Mouse (Mus musculus): Measurements from ENCODE around the gene Gm21992.

Gm21992 gene

DNA sequence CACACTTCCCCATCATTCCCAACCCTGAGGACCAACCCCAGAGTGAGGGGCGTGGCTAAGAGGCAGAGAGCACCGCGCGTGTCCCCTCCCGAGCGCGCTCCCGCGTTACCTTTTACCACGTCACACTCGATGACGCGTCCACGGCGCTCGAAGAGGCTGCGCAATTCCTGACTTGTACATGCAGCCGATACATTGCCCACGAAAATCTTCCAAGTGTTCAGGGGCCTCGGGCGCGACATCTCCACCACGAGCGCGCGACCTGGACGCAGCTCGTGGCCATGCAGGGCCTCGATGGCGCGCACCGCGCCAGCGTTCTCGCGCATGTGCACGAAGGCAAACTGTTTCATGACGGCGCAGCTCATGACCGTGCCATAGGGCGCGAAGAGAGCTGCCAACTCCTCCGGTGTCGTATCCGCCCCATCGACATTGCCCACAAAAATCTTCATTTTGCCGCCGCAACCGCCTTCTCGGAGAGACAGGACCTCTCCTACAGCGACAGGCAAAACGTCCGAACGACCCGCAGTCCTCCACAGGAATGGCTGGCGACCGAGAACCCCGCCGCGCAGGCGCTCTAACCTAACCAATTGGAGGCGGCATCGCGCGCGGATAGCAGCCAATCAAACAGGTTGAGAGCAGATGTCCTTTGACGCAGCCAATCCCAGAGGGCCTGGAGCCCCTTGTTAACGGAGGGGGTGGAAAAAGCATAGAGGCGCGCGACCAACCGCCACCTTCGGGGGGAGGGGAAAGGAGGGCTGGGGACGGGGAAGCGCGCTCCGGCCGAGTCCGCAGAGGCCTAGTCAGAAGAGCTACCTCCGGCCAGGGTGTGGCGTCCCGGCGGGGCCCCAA lies at the start of gene Gm21992, which contains the start of gene Rbm14:
Gene Gm21992, minus strand, starts transcription at position 550 of the 846 bp plus-strand sequence.
Gene Rbm14, minus strand, starts transcription at position 572 of the 846 bp plus-strand sequence.
- DNase-seq (ENCODE audit: low spot score) = peak; percentile 94

DNA sequence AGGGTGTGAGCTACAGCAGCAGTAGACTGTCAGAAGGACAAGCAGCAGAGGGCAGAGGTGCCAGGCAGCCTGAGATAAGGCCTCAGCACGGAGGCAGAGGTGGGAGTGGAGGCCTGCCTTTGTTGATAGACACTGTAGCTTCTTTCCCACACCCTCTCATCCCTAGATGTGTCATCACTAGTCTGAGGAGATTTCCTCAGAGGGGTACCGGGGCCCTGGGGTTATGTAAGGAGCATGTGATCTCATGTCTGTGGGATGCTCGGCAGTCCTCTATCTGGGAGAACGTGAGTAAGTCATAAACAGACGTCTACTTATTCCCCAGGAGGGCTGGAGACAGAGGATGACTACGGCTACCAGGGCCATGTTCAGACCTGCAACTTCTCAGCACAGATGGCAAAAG lies 47.7 kb upstream of the Gm21992 start:
- no peak for DNase-seq (ENCODE audit: low spot score)

DNA sequence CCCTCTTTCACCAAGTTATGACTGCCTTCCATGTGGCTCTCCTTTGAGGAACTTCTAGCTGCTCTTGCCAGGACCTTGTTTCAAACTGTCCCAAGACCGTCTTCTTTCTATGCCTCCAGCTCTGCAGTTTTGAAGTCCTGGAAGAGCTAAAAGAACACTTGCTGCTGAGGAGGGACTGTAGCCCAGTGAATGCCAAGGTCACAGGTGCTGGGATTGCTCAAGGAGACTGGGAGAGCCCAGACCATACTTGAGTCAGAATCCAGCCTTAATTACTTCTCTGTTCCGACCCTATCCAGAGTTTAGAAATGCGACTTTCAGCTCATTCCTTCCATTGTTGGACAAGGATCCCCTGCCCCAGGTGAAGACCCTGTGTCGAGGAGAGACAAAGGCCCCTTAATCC lies 44.5 kb upstream of the Gm21992 start:
- DNase-seq (ENCODE audit: low spot score) = no peak

DNA sequence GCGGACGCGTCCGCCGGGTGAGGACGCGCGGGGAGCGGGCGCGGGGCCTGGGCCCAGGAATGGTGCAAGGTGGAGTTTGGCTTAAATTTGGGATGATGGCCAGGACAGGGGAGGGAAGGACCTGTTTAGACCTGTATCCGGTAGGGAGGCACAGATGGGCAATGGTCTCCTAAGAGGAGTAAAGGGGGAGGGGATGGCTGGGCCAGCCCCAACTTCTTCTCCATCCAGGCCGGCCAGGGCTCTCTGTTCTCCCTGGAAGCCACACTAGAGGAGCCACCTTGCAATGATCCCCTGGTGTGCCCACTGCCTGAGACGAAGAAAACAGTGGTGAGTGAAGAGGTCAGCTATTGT lies 44.0 kb upstream of the Gm21992 start:
- DNase-seq (ENCODE audit: low spot score) = no peak

DNA sequence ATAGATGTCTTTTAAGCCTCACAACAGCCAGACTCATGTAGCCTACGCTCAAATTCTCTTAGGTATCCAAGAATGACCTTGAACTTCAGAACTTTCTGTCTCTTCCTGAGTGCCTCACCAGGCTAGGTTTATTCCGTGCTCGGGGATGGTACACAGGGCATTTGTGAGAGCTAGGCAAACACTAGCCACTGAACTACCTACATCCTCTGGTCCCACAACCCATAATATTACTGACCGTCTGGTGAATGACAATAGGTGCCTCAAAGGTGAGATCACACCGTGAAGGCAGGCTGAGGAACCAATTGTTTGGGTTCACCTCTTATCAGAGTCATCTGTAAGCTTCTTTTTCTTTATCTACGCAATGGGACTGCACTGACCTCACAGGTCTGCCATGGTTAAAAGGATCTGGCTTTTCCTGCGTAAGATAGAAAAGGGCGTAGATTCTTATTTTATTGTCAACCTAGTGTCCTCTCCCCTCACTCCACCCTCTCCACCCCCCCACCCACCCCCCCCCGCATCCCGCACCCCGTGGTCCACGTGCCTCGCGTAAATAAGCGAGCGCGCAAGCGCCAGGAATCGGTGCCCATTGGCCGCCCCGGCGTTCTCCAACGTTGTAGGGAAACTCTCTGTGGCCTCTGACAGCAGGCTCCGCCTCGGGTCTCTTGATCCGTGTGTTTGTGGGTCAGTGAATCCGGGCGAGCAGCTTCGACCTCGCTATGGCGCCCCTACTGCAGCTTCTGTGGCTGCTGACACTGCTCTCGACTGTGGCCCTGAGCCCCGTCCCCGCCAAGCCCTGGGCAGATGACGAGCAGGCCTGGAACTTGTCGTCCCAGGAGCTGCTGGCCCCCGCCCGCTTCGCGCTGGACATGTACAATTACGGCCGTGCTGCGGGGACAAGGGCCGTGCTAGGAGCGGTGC lies 43.4 kb upstream of the Gm21992 start, which contains the start of gene Ctsf:
Gene Ctsf, plus strand, starts transcription at position 579 of the 918 bp plus-strand sequence.
- DNase-seq (ENCODE audit: low spot score) = peak; percentile 77

DNA sequence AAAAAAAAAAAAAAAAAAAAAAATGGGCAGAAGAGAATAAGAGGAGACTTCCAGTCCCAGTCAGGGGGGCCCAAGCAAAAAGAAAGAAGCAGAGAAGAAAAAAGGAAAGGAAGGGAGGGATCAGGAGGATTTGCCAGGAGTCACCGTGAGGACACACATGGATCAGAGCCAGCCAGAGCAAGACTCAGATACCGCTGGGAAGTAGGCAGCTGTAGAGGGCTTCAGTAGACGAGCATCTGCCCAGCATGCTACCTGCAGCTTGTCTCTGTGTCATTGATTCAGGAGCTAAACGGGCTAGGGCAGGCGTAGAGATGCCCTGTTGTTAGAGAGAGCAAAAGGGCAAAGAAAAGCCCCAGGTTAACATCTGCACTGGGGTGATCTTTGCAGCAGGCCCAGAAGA lies 38.9 kb upstream of the Gm21992 start:
- DNase-seq (ENCODE audit: low spot score) = no peak

DNA sequence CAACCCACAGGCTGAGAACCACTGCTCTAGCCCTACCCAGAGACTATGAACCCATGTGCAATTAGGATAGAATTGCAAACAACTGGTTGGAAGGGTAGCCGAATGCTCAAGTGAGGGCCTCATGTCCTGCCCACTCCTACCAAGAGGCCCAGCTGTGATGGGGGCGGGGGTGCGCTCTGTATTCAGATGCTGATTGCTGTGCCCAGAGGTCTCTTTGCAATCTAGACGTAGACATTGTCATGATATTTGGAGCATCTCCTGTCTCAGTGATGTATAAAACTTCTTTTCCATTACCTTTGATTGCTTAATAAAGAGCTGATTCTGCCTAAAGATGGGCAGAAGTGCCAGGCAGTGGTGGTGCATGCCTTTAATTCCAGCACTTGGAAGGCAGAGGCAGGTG lies 38.4 kb upstream of the Gm21992 start:
- no peak for DNase-seq (ENCODE audit: low spot score)

DNA sequence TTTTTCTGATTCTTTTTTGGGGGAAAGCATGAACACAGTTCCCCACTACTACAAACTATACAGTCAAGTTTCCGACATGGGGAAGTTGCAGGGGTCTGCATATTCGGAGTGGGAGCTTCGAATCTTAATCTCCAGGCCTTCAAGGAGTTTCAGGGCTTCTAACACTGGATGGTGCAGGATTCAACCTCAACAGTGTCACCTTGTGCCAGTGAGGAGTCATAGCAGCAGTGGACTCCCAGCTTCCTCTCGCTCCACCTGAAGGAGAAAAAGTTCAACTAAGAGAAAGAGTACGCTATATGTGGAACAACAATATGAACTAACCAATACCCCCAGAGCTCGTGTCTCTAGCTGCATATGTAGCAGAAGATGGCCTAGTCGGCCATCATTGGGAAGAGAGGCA lies 36.1 kb upstream of the Gm21992 start:
- no peak for DNase-seq (ENCODE audit: low spot score)

DNA sequence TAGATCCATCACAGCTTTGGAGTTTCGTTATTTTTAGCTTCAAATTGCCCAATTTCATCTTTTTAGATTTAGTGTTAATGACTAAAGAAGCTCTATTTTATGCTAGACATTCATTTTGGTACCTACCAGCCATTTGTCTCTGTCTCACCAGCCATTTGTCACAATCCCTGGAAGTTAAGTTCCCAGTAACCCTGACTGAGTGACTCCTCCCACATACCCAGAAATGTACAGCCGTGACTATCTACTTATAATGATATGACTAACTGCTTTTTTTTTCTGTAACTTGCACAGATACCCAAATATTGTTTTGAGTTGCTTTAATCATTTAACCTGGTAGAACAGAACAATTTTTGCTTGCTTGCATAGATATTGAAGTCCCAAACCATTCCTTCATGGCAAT lies 34.4 kb upstream of the Gm21992 start:
- no peak for DNase-seq (ENCODE audit: low spot score)

DNA sequence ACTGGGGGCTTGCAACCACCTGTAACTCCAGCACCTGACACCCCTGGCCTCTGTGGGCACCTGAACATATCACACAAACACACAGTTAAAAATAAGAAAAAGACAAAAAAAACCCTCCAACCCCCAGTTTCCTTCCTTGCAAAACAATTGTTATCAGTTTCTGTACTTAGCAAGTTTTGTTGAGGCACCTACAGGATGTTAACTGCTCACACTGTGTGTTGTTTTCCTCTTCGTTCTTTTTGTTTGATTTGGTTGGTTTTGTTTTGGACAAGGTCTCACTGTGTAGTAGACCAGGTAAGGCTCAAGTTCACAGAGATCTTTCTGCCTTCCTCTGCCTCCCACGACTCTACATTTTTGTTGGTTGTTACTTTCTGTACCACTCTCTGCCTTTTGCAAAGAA lies 31.2 kb upstream of the Gm21992 start:
- DNase-seq (ENCODE audit: low spot score) = no peak

DNA sequence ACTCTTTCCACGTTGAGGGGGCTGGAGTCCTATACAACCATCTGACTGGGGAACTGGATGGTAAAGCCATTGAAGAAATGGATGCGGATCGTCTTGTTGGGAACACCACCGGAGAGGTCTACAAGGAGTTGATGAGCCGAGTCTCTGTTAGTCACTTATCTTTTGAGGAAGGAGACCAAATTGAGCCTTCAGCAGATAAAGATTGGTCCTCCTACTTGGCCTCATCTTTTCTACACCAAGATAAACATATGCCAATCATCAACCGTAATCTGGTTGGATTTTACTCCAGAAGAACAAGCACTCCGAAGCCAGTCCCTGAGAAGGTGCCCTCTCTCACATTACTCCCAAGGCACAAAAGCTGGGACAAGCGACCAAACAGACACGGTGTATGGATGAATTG lies 29.4 kb upstream of the Gm21992 start:
- DNase-seq (ENCODE audit: low spot score) = no peak

DNA sequence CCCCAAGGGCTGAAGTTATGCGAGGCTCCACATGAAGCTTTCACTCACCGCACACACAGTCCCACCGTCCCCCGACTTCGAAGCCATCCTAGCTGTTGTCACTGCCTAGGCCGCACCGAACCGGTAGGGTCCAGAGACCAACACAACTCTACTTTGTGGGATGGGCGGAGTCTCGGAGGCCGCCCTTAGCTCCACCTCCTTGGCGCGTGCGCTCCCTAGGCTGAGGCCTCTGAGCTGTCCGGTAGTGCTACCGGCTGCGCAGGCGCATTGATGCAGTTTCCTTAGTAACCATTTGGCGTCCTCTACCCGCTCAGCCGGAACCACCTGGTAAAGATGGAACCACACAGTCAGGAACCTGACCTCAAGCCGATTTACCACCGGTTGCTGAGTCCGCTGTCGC lies 27.7 kb upstream of the Gm21992 start, which contains the start of the genes Ccs and Ccdc87:
Gene Ccs, minus strand, starts transcription at position 184 of the 400 bp plus-strand sequence.
Gene Ccdc87, plus strand, starts transcription at position 218 of the 400 bp plus-strand sequence.
- DNase-seq (ENCODE audit: low spot score) = peak; percentile 96

DNA sequence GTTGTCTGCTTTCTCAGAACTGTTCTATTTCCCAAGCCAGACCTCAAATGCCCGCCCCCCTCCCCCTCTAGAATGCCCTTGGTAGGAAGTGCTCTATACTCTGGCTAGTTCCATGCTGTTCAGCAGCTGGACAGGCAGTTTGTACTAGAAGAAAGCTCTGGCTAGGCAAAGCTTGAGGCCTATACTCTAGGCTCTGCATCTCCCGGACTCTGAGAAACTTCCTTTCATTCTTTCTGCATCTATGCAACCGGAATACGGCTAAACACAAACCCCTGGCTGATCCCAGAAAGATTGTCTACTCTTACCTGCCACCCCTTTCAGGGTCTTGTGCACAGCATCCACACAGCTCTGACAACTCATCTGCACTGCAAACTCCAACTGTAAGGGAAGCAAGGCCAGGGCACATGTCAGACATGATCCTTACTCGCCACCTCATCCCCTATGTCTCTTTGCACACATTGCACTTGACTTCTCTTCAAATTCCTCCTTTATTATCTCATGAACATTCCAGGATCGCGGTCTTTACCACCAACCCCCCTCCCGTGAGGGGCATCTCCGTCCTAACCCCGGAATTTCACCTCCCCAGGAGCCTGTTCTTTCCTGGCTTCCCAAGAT lies 27.2 kb upstream of the Gm21992 start:
- no peak for DNase-seq (ENCODE audit: low spot score)

DNA sequence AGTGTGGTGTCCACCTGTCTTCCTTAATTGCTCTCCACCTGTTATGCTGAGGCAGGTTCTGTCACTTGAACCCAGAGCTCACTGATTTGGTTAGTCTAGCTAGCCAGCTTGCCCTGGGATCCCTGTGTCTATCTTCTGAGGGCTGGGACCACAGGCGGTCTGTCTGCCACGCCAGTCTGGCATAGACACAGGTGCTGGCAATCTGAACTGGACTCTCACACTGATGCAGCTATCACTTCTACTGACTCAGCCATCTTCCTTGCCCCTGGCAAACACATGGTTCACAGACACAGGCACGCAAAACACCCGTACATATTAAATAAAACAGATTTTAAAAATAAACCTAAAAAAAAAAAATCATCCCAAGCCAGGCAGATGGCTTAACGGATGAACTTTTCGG lies 25.6 kb upstream of the Gm21992 start:
- no peak for DNase-seq (ENCODE audit: low spot score)

DNA sequence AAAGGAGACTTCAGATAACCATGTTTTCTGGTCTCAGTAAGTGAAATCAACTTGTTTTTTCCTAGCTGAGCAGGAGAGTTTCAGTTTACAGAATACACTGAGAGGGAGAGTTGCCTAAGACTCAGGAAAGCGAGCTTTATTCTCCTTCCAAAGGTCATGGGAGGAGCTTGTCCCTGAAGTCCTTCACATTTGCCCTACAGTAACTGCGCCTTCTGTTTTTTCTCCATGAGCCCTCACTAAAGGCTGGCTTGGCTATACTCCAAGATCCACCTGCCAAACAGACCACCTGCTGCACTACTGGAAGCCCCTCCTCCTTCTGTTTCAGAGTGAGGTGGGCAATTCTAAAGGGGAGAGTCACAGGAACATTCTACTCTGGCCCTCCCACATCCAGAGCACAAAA lies 24.7 kb upstream of the Gm21992 start:
- DNase-seq (ENCODE audit: low spot score) = no peak

DNA sequence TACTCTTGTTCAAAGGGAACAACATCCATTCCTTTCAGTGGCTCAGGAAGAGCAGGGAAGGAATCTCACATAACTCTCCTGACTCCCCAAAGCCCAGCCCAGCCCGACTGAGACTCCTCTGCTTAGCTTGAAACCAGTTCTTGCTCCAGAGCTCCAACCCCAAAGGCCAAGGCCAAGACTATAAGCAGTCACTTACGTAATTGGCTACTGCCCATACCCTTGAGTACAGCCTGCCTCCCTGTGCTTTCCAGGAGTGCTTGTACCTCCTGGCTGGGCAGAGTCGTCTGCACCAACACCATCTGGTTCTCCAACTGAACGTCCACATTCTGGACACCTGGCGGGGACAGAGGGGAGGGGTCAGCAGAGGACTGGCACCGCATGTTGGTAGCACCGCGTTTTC lies 22.6 kb upstream of the Gm21992 start:
- no peak for DNase-seq (ENCODE audit: low spot score)

DNA sequence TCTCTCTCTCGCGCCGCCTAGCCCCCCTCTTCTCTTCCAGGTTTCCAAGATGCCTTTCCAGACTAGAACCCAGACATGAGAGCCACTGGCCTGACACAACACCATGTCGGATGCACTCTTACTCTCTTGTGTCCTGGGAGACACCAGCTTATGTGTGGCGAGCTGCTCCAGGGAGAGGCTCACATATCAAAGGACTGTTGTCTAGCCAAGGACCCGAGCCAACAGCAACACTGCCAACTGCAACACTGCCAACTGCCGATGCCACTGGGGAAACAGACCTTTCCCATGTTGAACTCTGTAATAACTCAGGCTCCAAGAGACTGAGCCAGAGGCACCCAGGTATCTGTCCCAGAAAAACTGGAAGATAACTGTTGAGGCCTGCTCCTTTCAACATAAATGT lies 17.7 kb upstream of the Gm21992 start:
- no peak for DNase-seq (ENCODE audit: low spot score)

DNA sequence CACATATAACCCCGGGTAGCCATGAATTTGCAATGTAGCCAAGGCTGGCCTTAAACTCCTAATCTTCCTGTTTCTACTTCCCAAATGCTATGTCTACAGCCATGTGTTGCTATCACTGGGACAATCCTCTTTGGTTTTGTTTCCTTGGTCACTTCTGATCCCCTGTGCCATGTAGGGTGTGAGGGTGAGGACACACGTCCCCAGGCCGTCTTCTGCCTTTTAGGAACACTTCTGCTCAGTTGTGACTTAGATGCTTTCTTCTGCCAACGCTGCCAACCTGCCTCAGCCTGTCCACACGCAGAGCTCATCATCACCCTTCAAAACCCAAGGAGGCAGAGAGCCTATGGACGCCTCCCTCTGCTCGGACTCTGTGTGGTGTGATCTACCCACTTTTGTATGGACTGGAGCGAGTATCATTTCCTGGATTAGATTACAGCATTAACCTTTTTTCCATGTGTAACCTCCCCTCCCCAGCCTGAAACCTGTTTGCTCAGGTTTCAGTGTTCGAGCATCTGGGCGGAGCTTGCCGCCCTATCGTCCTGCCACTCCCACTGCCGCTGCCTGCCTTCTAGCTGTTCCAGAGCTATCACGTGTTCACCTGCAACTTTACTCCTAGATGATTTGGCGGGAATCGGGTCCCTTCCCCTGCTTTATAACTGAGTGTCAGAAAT lies 17.2 kb upstream of the Gm21992 start:
- DNase-seq (ENCODE audit: low spot score) = no peak

DNA sequence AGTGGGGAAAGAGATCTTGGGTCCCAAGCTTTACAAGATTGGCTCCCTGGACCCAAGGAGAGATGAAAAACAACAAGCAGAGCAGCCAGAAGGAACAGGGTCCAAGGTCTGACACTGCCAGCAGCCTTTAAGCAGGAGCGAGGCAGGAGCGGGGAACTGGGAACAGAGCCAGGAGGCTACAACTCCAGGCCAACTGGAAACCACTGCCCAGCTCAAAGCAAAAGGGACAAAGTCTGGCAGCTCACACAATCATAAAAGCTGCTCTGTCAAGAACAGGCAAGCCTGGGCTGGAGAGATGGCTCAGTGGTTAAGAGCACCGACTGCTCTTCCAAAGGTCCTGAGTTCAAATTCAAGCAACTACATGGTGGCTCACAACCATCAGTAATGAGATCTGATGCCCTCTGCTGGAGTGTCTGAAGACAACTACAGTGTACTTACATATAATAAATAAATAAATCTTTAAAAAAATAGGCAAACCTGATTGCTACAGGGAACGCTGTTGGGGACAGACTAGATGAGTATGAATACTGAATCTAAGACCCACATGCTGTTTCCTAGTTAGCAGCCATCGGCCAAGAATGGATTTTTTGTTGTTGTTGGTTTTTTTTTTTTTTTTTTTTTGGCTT lies 9.4 kb upstream of the Gm21992 start:
- DNase-seq (ENCODE audit: low spot score) = peak; percentile 43

DNA sequence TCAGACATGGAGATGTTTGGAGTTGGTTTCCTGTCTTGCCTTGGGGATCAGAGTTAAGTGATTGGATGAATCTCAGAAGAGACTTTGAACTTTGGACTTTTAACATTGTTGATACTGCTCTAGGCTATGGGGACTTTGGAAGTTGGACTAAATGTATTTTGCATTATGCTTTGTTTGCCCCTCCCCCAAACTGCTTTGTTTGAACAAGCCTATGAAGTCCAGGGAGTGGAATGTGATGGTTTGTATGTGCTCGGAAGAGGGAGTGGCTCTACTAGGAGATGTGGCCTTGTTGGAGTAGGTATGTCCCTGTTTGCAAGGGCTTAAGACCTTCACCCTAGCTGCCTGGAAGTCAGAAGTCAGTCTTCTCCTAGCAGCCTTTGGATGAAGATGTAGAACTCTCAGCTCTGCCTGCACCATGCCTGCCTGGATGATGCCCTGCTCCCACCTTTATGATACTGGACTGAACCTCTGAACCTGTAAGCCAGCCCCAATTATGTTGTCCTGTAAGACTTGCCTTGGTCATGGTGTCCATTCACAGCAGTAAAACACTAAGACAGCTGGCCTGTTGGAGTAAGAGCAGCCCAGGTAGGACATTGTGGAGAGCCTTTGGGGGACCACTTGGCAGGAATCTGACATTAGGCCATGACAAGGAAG lies 5.9 kb upstream of the Gm21992 start:
- DNase-seq (ENCODE audit: low spot score) = no peak

DNA sequence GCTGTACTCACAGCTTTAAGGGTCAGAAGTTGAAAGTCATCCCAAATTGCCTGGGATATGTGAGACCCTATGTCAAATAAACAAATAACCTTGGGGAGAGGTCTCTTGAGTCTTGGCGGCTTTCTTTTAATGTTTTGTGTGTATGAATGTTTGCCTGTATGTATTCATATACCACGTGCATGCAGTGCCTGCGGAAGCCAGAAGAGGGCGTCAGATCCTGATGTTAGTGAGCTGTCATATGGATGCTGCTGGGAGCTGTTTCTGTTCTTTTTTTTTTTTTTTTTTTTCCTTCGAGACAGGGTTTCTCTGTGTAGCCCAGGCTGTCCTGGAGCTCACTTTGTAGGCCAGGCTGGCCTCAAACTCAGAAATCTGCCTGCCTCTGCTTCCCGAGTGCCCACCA lies 1.6 kb upstream of the Gm21992 start:
- DNase-seq (ENCODE audit: low spot score) = no peak
